Mouse (Mus musculus) gastrocnemius, adult 2 months (tissue): ENCODE data around the gene Prkcb. TPM values are rescaled to one million over a fixed set of nuclear protein-coding genes. Genes with fewer than 3 reads are reported as not detected.

ENCODE experiments used
- DNase-seq: peaks from one replicate; pipeline ENCODE4 v3.0.0; 2022
- H3K27ac ChIP-seq: fragments of 200-600 bp; 2 replicates; pipeline ENCODE4 v1.8.1; 2022; ENCODE audit warnings: mild to moderate bottlenecking
- H3K4me3 ChIP-seq: fragments of 200-600 bp; 2 replicates; pipeline ENCODE4 v1.8.1; 2022; ENCODE audit warnings: mild to moderate bottlenecking, moderate library complexity
- CTCF ChIP-seq: fragments of 200-600 bp; IDR thresholded peaks from 2 replicates; pipeline ENCODE4 v1.8.1; 2022; ENCODE audit warnings: antibody characterized with exemption, mild to moderate bottlenecking, moderate library complexity
- intact Hi-C: fragments of 180-260 bp; cut with DNase I; formaldehyde crosslinking; loops from one replicate; pipeline ENCODE4 v1.15.1; 2025
- total RNA-seq, 2 experiments: library from RNA; stranded (reverse); gene quantifications; 2 replicates each; pipeline ENCODE4 v1.2.3; 2021

Gene Prkcb
- total RNA-seq, 2 experiments from 2014 or later: 0.54 to 1.1 TPM

- DNase-seq: no peak
- intact Hi-C loops: no loop called here
These were observed 325.3 kb downstream of the Prkcb start for GRCm38 (mm10) chr7:122613876-122614275.

DNA sequence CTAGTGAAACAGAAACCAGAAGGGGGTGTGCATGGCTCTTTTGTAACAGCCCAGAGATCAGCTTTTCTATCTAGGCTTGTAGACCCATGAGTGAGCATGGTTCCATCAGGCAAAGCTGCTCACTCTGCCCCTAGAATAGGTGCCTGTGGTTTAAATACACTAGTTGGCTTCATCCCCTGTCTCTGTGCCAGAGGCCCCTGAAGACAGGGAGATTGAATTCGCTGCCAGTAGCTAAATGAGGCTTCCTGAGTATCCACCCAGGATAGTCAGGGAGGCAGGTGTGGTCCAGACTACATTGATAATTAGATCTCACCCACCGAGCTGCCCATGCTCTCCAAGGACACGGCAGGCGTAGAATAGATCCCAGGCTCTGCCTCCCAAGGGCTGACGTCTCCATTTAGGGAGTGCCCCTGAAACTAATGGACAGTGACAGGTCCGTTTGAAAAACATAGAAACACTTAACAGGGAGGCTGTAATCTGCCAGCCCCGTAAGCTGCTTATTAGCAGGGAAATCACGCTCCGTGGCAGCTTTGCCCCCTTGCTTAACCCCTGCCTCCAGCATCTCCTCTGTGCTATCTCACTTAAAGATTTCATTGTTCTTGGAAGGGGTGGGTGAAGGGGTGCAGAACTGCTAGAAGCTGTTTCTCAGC is 333.7 kb downstream of the Prkcb start:
- TF ChIP-seq CTCF: no peak
- intact Hi-C loops: no loop called here
- DNase-seq: no peak
- H3K27ac ChIP-seq: no peak overlapping the region
- no peak overlapping the region for H3K4me3 ChIP-seq

More at GRCm38 (mm10) chr7:122613876-122614275, 325.3 kb downstream of the Prkcb start:
- no peak for TF ChIP-seq CTCF
- Histone ChIP-seq H3K4me3 (no peak overlapping the region), H3K27ac (no peak overlapping the region)

DNA sequence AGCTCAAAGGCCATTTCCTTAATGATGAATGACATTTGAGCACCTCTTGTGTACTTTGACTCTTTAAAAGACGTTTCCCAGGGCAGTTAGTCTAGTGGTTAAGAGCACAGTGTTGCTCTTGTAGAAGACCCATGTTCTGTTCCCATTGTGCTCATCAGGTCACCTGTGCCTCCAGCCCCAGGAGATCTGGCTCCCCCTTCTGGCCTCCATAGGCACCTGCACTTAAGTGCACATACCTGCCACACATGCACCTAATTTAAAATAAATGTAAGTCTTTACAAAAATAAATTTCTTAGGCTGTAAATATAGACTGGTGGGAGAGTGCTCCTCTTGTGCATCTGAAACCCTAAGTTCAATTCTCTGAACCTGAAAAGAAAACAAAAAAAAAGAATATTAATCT is 335.2 kb downstream of the Prkcb start:
- no peak overlapping the region for H3K4me3 ChIP-seq
- no peak for DNase-seq
- TF ChIP-seq CTCF: no peak
- intact Hi-C loops: no loop called here
- H3K27ac ChIP-seq: no peak overlapping the region

- intact Hi-C loops: no loop called here
- DNase-seq: no peak
- Histone ChIP-seq H3K4me3 (no peak overlapping the region), H3K27ac (no peak overlapping the region)
- no peak for TF ChIP-seq CTCF
These were observed 339.5 kb downstream of the Prkcb start for GRCm38 (mm10) chr7:122628050-122628449.

DNA sequence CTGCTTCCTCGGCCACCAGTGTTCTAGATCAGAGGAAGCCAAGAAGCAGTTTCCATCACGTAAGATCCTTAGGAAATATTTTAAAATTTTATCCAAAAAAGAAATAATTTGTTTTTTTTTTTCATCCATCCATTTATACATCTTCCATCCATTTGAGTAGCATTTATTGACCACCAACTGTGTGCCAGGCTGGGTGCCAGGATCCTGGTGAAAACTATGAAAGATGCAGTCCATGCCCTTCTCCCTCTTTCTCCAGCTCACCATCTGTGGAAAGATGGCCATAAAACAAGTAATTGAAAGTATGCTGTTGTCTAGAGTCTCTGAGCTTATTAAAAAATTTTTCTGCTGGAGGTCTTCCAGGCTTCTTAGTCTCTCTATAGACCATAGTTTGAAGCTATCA is 341.8 kb downstream of the Prkcb start:
- Histone ChIP-seq H3K27ac (no peak overlapping the region), H3K4me3 (no peak overlapping the region)
- DNase-seq: no peak
- TF ChIP-seq CTCF: no peak
- intact Hi-C loops: no loop called here

DNA sequence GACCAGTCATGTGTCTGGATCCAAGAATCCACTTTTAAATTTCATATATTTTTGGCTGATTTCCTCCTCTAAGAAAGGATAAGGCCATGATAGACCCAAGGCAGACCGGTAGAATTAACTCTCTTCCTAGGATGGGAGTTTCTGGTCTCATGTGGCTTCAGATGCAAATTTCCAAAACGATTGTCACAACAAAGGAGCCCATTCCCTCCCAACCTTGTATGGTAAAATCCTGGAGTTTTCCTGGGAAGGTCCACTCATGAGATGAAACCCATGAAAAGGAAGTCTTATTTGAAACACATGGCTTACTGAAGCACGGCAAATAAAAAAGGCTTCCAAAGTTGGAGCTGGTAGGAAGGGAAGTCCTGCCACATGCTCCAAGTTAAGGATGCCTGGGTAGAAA is 342.6 kb downstream of the Prkcb start:
- no peak for DNase-seq
- intact Hi-C loops: no loop called here
- no peak overlapping the region for H3K4me3 ChIP-seq
- TF ChIP-seq CTCF: no peak
- no peak overlapping the region for H3K27ac ChIP-seq

- Histone ChIP-seq H3K27ac (no peak overlapping the region), H3K4me3 (no peak overlapping the region)
- no peak for DNase-seq
- intact Hi-C loops: no loop called here
- no peak for TF ChIP-seq CTCF
These were observed 344.4 kb downstream of the Prkcb start for GRCm38 (mm10) chr7:122632946-122633345.

DNA sequence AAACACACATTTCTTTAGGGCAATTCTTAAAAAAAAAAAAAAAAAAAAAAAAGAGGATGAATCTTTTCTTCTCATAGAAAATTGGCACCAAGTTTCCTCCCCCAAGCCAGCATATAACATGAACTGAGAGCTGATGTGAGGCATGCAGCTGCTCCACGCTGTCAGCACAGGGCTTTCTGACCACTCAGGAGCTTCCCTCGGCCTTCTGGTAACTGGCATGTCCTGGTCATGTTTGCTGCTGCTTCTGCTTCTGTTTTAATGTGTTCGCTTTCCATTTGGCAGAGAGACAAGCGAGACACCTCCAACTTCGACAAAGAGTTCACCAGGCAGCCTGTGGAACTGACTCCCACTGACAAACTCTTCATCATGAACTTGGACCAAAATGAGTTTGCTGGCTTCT is 344.9 kb downstream of the Prkcb start:
- Histone ChIP-seq H3K4me3 (no peak overlapping the region), H3K27ac (no peak overlapping the region)
- no peak for TF ChIP-seq CTCF
- intact Hi-C loops: no loop called here
- no peak for DNase-seq

DNA sequence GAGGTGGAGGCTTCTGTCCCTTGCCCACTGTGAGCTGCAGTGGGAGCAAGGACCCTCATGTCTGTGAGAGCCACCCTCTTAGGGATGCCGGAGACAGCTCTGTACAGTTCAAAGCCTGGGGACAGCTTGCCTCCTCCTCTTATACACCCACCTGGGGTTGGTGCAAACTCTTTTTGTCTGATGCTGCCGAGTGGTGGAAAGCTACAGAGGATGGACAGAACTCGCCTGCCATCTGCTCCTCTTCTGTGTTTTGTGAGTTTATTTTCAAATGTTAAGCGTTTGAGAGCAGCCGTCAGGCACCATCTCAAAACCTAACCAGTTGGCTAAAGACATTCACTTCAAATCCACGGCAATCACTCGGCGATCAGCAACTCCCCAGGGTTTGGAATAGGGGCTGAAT is 355.1 kb downstream of the Prkcb start:
- intact Hi-C loops: no loop called here
- TF ChIP-seq CTCF: no peak
- no peak overlapping the region for H3K27ac ChIP-seq
- no peak overlapping the region for H3K4me3 ChIP-seq
- DNase-seq: no peak

GRCm38 (mm10) chr7:122649306-122649705 is 360.8 kb downstream of the Prkcb start:
- Histone ChIP-seq H3K4me3 (no peak overlapping the region), H3K27ac (no peak overlapping the region)
- no peak for DNase-seq
- intact Hi-C loops: no loop called here
- no peak for TF ChIP-seq CTCF

DNA sequence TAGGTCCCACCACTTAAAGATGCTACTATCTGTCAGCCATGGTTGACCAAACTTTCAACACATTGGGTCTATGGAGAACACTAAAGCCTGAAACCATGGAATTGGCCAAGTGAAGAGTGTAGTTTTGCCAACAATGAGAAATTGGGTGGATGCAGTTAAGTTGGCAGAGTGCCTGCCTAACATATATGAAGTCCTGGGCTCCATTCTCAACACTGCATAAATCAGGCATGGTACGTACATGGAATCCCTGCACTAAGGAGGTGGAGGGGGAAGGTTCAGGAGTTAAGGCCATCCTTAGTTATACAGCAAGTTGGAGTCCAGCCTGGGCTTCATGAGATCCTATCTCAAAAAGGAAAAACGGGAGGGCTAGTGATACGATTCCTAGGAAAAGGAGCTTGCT is 364.0 kb downstream of the Prkcb start:
- Histone ChIP-seq H3K27ac (no peak overlapping the region), H3K4me3 (no peak overlapping the region)
- TF ChIP-seq CTCF: no peak
- DNase-seq: no peak
- intact Hi-C loops: no loop called here

GRCm38 (mm10) chr7:122656671-122657070 is 368.1 kb downstream of the Prkcb start:
- intact Hi-C loops: no loop called here
- no peak for TF ChIP-seq CTCF
- H3K4me3 ChIP-seq: no peak overlapping the region
- H3K27ac ChIP-seq: no peak overlapping the region
- DNase-seq: no peak

GRCm38 (mm10) chr7:122657423-122658126 is 369.0 kb downstream of the Prkcb start:
- no peak for TF ChIP-seq CTCF
- no peak for DNase-seq
- intact Hi-C loops: no loop called here

More at GRCm38 (mm10) chr7:122657423-122658126, 369.0 kb downstream of the Prkcb start:
- no peak overlapping the region for H3K27ac ChIP-seq
- H3K4me3 ChIP-seq: no peak overlapping the region
